Mouse (Mus musculus) G1E (cell line): ENCODE results near the gene Slc45a1.

Source experiments
- CTCF ChIP-seq: IDR thresholded peaks from 2 replicates; pipeline ENCODE4 v1.5.1; 2012; ENCODE audit warnings: low read depth, low read length, inconsistent platforms, mixed read lengths
- GATA1 ChIP-seq: IDR thresholded peaks from 2 replicates; pipeline ENCODE4 v1.6.1; 2012; ENCODE audit warnings: borderline replicate concordance, low read length, inconsistent platforms, mixed read lengths
- POLR2AphosphoS5 ChIP-seq: IDR thresholded peaks from 2 replicates; pipeline ENCODE4 v1.6.1; 2012; ENCODE audit warnings: low read depth, low read length, inconsistent platforms; ENCODE audit not compliant: insufficient replicate concordance
- TAL1 ChIP-seq: conservative IDR thresholded peaks from 2 replicates; pipeline ENCODE4 v1.6.1; 2012; ENCODE audit warnings: low read depth, low read length, inconsistent platforms, mixed read lengths

DNA sequence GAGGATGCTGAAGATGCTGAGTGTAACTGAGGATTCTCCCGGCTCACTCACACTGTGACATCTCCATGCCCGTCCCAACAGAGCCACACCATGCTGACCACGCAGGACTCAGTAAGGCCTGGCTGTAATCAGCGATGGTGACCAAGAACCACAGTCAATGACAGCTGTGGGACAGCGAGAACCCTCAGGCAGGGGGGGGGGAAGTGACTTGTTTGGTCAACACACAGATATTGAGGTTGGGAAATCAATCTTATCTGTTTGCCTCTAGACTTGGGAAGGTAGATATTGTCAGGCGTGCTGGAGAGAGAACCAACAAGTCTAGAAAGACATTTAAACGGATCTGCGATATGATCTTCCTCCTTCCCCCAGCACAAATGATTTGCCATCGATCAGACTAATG, 48.9 kb upstream of the Slc45a1 start:
- TF ChIP-seq CTCF (no peak), TAL1 (no peak), GATA1 (no peak), POLR2AphosphoS5 (no peak)
